In genomic region chr1:43450811-43451210, GRCm38 (mm10) we compare ENCODE assay signal across 22 mouse cellular contexts. TPM values are rescaled to one million over a fixed set of nuclear protein-coding genes. Genes with fewer than 3 reads are reported as not detected.
DNase-seq lines count a peak whose midpoint lies in the region; TF ChIP-seq lines count a peak whose summit lies in the region.
"Had no signal": no experiment of that assay in that cellular context is flagged by ENCODE, and none has a peak within 500 bp of the region (broad histone marks: within the 10 kb centered on the region; RNA-seq: fewer than 3 reads in every experiment).

No protein-coding gene starts in this region.

- H3K27ac ChIP-seq in gastrocnemius, adult 2 months: peak overlapping the region; percentile 2; the same call in 1 of the 2 replicates
- peak overlapping the region; percentile 93 for H3K27ac ChIP-seq in thymus, adult 2 months (ENCODE audit: control insufficient read depth, insufficient read depth, low read length)
- H3K27ac ChIP-seq: embryonic facial prominence, embryonic 15.5 days; forebrain, embryonic 10.5 days; heart, embryonic 15.5 days; hindbrain, embryonic 13.5 days; hindbrain, postnatal 0 days had no signal

- TF ChIP-seq POLR2A in thymus, adult 2 months (IDR thresholded peaks at IDR 0.05; ENCODE audit: control insufficient read depth, extremely low read depth, insufficient read depth, low read length, poor library complexity): no peak

- no peaks in the 10 kb centered on the region for H3K36me3 ChIP-seq in thymus, adult 2 months (ENCODE audit: control insufficient read depth, insufficient read depth, low read length)
- H3K36me3 ChIP-seq: embryonic facial prominence, embryonic 15.5 days; heart, embryonic 15.5 days; hindbrain, embryonic 13.5 days had no signal

- DNase-seq in gastrocnemius, adult 2 months: no peak
- no peak for DNase-seq in gastrocnemius, postnatal 4 days (ENCODE audit: low spot score in 2 of 2)
- no peak for DNase-seq in thymus, adult 2 months
- no peak for DNase-seq in thymus, postnatal 4 days
- peak; percentile 10 for DNase-seq in naive thymus-derived CD4-positive, alpha-beta T cell, adult 2 months (ENCODE audit: low read depth)
- no peak for DNase-seq in adrenal gland, adult (ENCODE audit: inconsistent age in 2 of 2, low spot score in 1 of 2)
- no peak for DNase-seq in urinary bladder, postnatal 4 days (ENCODE audit: low spot score in 2 of 2)
- DNase-seq: adrenal gland, adult 8-10 months; adrenal gland, postnatal 36 days; cerebellum, adult 2 months; cerebellum, postnatal 10 days; embryo, embryonic 11 days; gastrocnemius, postnatal 36 days; heart, adult 18-20 months; heart, postnatal 14 days had no signal

- peaks cover 38% of the 10 kb centered on the region for H3K4me1 ChIP-seq in thymus, adult 2 months (replicated peaks; ENCODE audit: control insufficient read depth, insufficient read depth, low read length)

- TF ChIP-seq CTCF in gastrocnemius, adult 2 months (IDR thresholded peaks at IDR 0.05): no peak
- TF ChIP-seq CTCF in thymus, adult 2 months (IDR thresholded peaks at IDR 0.05; ENCODE audit: borderline replicate concordance, control insufficient read depth, extremely low read depth, insufficient read depth, low read length, poor library complexity): no peak

- intact Hi-C loops in gastrocnemius, adult 2 months (cut with DNase I): loop anchor here (5.0 kb wide), 1 partner anchor 101 kb away; no protein-coding TSS in a partner anchor

- H3K4me3 ChIP-seq in gastrocnemius, adult 2 months: no peak overlapping the region
- H3K4me3 ChIP-seq in thymus, adult 2 months (ENCODE audit: control insufficient read depth, insufficient read depth, low read length): no peak overlapping the region
- H3K4me3 ChIP-seq: embryonic facial prominence, embryonic 15.5 days; erythroblast, embryonic 14.5 days; forebrain, embryonic 10.5 days; heart, embryonic 15.5 days; hindbrain, embryonic 13.5 days had no signal

- no peaks in the 10 kb centered on the region for H3K27me3 ChIP-seq in thymus, adult 2 months (ENCODE audit: control insufficient read depth, insufficient read depth, low read length)
- H3K27me3 ChIP-seq: CH12.LX; embryonic facial prominence, embryonic 15.5 days; heart, embryonic 15.5 days; hindbrain, embryonic 13.5 days had no signal

- 47% methylated on average over 1 of the region's 1 CpGs for WGBS in thymus, adult 2 months

RNA-seq across cellular contexts. Expression of gene Nck2, which starts 6.4 kb away (rescaled TPM):
- total RNA-seq in gastrocnemius, adult 2 months (2021): 10 to 100 TPM; 18.0 to 18.6 TPM
- total RNA-seq in gastrocnemius, postnatal 4 days (2021): 10 to 100 TPM; 40.6 to 46.5 TPM
- polyA plus RNA-seq in thymus, adult 2 months (2012; rRNA removed): 106 and 122 TPM in 2 replicates
